Mouse (Mus musculus) lung, postnatal 25 days (tissue): ENCODE measurements around the gene Ubxn2a.
"Not testable (repeated sequence)": the region's sequence is repeated elsewhere in the genome, so short reads cannot be mapped to it uniquely, and the experiment has no call there.

ENCODE experiments used
- DNase-seq: peaks from one replicate; pipeline ENCODE4 v3.0.0; 2022; ENCODE audit warnings: low spot score

The Ubxn2a gene

DNA sequence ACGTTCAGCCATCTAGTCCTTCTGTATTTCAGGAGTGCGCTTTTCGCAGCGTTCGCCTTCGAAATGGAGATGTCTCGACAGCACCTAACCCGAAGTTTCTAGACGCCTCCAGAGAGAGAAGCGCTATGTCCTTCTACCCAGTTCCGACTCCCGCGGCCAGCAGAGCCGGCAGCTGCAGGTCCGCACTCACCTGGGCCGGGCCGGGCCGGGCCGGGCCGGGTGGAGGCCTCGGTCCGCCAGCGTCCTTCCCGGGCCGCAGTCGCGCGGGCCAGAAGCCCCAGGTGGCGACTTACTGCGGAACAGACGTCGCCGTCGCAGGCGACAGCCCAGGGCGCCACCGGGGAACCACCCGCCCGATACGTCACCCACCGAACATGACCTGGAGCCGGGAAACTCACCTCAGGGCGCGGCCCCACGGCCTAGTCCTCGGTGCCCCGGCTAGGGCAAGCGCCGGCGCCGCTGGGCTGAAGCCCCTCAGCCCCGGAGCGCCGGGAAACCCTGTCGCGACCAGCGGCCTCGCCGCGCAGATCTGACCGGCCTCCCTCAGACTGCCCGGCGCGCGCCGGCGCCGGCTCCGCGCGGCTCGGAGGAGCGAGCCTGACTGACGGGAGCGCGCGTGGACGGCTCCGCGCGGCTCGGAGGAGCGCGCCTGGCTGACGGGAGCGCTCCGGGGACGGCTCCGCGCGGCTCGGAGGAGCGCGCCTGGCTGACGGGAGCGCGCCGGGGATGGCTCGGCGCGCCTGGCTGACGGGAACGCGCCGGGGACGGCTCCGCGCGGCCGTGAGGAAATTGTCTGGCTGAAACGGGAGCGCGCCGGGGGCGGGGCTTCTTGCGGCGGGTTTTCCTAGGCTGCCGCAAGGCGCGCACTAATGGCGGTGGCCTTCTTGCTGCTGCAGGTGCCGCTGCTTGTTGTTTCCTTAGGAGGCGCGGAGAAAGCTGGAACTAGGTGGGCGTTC, at the start of gene Ubxn2a:
Gene Ubxn2a, minus strand, starts transcription at position 755 of the 956 bp plus-strand sequence.
- DNase-seq = peak; percentile 94

DNA sequence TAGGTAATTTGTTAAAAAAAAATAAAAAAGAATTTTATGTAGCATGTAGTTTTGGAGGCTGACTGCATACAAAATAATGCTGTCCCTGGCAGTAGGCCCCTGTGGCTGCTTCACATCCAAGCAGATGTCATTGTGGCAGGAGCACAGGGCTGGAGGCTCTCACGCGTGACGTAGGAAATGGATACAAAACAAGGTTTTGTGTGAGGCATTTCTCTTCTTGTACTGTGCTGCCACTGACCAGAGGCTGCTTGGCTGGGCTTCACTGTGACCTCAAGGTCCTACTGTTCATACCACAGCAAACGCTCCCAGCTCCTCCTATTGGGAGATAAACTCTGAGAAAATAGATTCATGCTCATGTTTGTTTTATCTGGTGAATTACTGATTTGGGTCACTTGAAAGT, 45.7 kb upstream of the Ubxn2a start:
- no peak for DNase-seq

DNA sequence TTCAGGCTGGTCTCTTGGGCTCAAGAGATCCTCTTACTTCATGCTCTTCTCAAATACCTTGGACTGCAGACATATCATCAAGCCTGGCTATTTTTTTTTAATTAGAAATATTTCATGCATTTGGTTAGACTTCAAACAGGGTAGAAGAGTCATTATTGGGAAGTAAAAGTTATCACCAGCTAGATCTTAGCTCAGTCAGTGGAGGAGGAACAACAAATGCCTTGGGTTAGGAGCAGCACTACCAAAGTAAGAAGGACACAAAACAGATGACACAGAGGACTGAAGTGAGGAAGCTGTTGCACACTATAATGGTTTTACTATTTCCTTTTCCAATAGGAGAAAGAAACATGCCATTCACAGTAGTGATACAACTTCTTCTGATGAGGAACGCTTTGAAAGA, 44.8 kb upstream of the Ubxn2a start:
- DNase-seq = no peak

- peak; percentile 27 for DNase-seq
Observed at GRCm38 (mm10) chr12:4930820-4931548, 23.5 kb upstream of the Ubxn2a start.

DNA sequence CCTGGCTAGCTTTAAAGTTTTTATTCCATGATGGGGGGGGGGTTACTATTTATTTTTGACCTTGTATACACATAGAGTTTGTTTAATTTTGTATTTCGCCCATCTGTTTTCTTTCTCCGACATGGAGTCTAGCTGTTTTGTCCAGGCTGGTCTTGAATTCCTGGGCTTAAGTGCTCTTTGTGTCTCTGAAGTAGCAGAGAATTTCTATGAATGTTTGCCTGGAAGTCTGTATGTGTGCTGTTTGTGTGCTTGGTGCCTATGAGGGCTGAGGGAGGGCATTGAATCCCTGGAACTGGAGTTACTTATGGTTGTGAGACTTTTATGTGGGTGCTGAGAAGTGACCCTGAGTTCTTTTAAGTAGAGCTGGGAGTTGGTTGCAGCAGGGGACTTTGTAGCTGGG, 20.7 kb upstream of the Ubxn2a start:
- DNase-seq = no peak

- peak; percentile 81 for DNase-seq
Observed at GRCm38 (mm10) chr12:4917805-4918591, 10.5 kb upstream of the Ubxn2a start.

DNA sequence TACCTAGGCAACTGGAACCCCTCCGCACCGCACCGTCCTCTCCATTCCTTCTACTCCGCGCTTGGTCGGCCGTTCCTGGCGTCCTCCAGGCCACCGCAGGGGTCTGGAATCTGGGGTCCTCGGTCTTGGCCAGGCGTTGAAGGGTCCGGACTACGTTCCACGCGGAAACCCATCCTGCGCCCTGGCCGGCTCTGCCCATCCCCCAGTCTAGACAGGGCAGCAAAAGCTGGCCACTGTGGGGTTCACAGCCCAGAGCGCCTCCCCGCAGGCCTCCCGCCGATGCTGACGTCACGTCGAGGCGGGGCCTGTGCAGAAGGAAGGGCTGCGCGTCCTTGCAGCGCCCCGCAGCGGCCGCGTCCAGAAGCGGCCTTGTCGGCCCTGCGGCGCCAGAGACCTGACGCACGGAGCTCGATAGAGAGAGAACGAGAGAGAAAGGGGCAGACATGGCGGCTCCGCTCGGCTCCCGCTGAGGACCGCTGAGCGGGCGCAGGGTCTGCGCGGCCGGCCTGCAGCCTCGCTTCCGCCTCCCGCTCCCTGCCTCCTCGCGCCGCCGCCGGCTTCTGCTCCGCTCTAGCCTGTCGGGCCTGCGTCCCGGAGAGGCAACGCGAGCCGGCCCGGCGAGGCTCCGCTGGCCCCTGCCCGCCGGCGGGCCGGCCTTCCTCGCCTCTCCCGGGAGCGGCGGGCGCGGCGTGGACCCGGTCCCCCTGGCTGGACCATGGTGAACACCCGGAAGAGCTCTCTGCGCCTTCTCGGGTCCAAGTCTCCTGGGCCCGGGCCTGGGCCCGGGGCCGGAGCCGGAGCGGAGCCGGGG, 9.7 kb upstream of the Ubxn2a start, which contains the start of gene Atad2b:
Gene Atad2b, plus strand, starts transcription at position 360 of the 811 bp plus-strand sequence.
- DNase-seq = peak; percentile 97

- no peak for DNase-seq
Observed at GRCm38 (mm10) chr12:4914944-4915343, 7.4 kb upstream of the Ubxn2a start.

- no peak for DNase-seq
Observed at GRCm38 (mm10) chr12:4914441-4914840, 6.9 kb upstream of the Ubxn2a start.

GRCm38 (mm10) chr12:4911716-4912115, 4.2 kb upstream of the Ubxn2a start:
- DNase-seq = no peak

DNA sequence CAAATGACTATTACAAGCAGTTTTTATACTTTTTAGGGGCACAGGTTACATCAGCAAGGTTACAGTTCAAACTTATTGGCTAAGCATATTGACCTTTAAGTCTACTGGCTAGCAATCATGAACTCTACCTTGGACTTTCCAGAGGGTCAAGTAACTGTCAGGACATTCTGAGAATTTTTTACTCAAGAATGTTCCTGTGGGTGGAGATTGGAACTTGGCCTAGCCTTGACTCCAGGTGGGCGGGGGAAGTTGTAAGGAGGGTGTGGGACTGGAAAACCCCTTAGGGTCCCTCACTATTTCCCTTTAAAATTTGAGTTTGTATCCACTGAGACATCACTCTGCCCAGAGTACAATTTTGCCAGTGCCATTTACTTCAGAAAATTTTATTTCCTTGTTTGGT, 3.0 kb upstream of the Ubxn2a start:
- not testable (repeated sequence) for DNase-seq

DNA sequence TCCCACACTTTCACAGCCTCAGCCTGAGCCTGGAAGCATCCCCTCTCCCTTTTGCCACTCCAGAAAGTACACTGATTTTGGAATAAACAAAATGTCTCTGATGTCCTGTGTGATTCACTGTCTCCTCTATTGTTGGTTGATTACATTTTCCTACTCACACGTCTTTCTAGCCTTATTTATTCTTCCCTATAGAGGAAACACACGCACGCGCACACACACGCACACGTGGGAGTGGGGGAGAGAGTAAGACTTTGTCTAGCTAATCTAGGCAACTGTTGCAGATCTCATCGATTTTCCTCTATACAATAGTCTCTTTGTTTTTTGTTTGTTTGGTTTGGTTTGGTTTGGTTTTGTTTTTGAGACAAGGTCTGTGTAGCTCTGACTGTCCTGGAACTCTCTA, 886 bp upstream of the Ubxn2a start:
- no peak for DNase-seq

- no peak for DNase-seq
Observed at GRCm38 (mm10) chr12:4906476-4906875, 1.0 kb downstream of the Ubxn2a start.

- no peak for DNase-seq
Observed at GRCm38 (mm10) chr12:4905946-4906345, 1.6 kb downstream of the Ubxn2a start.

GRCm38 (mm10) chr12:4898024-4898423, 9.5 kb downstream of the Ubxn2a start:
- DNase-seq = no peak

- no peak for DNase-seq
Observed at GRCm38 (mm10) chr12:4889891-4890290, 17.6 kb downstream of the Ubxn2a start.

DNA sequence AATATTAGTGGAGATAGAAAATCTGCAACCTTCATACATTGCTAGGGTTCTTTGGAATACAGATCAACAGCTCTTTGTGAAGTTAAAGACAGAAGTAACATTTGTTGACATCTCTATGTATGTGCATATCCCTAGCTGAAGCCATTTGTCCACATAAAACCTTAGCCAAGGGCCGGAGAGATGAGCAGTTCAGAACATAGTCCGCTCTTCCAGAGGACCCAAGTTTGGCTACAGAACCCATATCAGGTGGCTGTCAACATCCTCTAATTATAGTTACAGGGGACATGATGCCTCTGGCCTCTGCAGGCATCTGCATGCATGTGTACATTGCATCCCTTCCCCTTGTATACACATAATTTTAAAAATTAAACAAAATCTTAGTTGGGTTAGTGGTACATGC, 18.3 kb downstream of the Ubxn2a start:
- no peak for DNase-seq

GRCm38 (mm10) chr12:4888739-4889138, 18.8 kb downstream of the Ubxn2a start:
- DNase-seq = no peak

DNA sequence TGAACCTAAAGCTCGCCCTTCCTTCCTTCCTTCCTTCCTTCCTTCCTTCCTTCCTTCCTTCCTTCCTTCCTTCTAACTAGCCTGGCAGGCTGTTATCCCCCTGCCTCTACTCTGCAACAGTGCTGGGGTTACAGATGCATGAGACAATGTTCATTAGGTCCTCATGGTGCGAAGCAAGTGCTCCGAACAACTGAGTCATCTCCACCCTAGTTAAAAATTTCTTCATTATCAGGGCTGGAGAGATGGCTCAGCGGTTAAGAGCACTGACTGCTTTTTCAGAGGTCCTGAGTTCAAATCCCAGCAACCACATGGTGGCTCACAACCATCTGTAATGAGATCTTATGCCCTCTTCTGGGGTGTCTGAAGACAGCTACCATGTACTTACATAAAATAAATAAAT, 20.9 kb downstream of the Ubxn2a start:
- not testable (repeated sequence) for DNase-seq

GRCm38 (mm10) chr12:4885062-4885461, 22.4 kb downstream of the Ubxn2a start:
- no peak for DNase-seq

DNA sequence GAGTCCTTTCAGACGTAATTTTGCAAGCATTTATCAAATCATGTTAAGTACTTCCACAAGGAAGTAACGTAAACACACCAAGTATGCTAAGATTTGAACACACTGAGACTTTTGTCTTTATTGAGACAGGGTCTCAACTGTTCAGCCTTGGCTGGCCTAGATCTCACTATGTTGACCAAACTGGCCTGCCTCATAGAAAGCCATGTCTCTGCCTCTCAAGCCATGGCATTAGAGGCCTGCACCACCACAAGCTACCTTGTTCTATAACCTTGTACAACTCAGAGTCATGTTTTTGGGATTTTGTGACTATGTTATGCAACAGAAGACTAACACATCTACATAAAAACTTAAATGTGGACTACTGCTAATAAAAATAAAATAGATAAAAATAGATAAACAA, 25.4 kb downstream of the Ubxn2a start:
- DNase-seq = no peak
